Mouse (Mus musculus): ENCODE data around the gene Pou2f1.

Pou2f1 gene

GRCm38 (mm10) chr1:165882146-165882900 lies 120.2 kb downstream of the Pou2f1 start:
- in situ Hi-C loops (cut with MboI; ENCODE audit: low sequenced_read_pairs), result no loop called here

- in situ Hi-C loops (cut with MboI; ENCODE audit: low sequenced_read_pairs), result no loop called here
These were observed 123.7 kb downstream of the Pou2f1 start for GRCm38 (mm10) chr1:165878751-165879150.

GRCm38 (mm10) chr1:165875520-165876284 lies 126.8 kb downstream of the Pou2f1 start:
- in situ Hi-C loops (cut with MboI; ENCODE audit: low sequenced_read_pairs), result no loop called here

- in situ Hi-C loops (cut with MboI; ENCODE audit: low sequenced_read_pairs), result no loop called here
These were observed 127.8 kb downstream of the Pou2f1 start for GRCm38 (mm10) chr1:165874645-165875044.

- in situ Hi-C loops (cut with MboI; ENCODE audit: low sequenced_read_pairs), result no loop called here
These were observed 133.8 kb downstream of the Pou2f1 start for GRCm38 (mm10) chr1:165868659-165869058.

GRCm38 (mm10) chr1:165866630-165867280 lies 135.7 kb downstream of the Pou2f1 start:
- in situ Hi-C loops (cut with MboI; ENCODE audit: low sequenced_read_pairs), result no loop called here

- in situ Hi-C loops (cut with MboI; ENCODE audit: low sequenced_read_pairs), result no loop called here
These were observed 137.3 kb downstream of the Pou2f1 start for GRCm38 (mm10) chr1:165864864-165865795.

GRCm38 (mm10) chr1:165862059-165862458 lies 140.4 kb downstream of the Pou2f1 start:
- in situ Hi-C loops (cut with MboI; ENCODE audit: low sequenced_read_pairs), result no loop called here

- in situ Hi-C loops (cut with MboI; ENCODE audit: low sequenced_read_pairs), result no loop called here
These were observed 141.3 kb downstream of the Pou2f1 start for GRCm38 (mm10) chr1:165861235-165861609.

GRCm38 (mm10) chr1:165860373-165861234 lies 141.9 kb downstream of the Pou2f1 start:
- in situ Hi-C loops (cut with MboI; ENCODE audit: low sequenced_read_pairs), result no loop called here

- in situ Hi-C loops (cut with MboI; ENCODE audit: low sequenced_read_pairs), result loop anchor here (10.0 kb wide), 1 partner anchor 296 kb away; no protein-coding TSS in a partner anchor
These were observed 144.1 kb downstream of the Pou2f1 start for GRCm38 (mm10) chr1:165858356-165858755.

GRCm38 (mm10) chr1:165857279-165857678 lies 145.2 kb downstream of the Pou2f1 start:
- in situ Hi-C loops (cut with MboI; ENCODE audit: low sequenced_read_pairs), result loop anchor here (10.0 kb wide), 1 partner anchor 298 kb away; no protein-coding TSS in a partner anchor

GRCm38 (mm10) chr1:165855759-165856545 lies 146.5 kb downstream of the Pou2f1 start:
- in situ Hi-C loops (cut with MboI; ENCODE audit: low sequenced_read_pairs), result loop anchor here (10.0 kb wide), 1 partner anchor 299 kb away; no protein-coding TSS in a partner anchor

- in situ Hi-C loops (cut with MboI; ENCODE audit: low sequenced_read_pairs), result loop anchor here (10.0 kb wide), 1 partner anchor 301 kb away; no protein-coding TSS in a partner anchor
These were observed 148.6 kb downstream of the Pou2f1 start for GRCm38 (mm10) chr1:165853729-165854420.

GRCm38 (mm10) chr1:165853131-165853721 lies 149.3 kb downstream of the Pou2f1 start:
- in situ Hi-C loops (cut with MboI; ENCODE audit: low sequenced_read_pairs), result loop anchor here (10.0 kb wide), 1 partner anchor 302 kb away; no protein-coding TSS in a partner anchor

GRCm38 (mm10) chr1:165852131-165852530 lies 150.3 kb downstream of the Pou2f1 start:
- in situ Hi-C loops (cut with MboI; ENCODE audit: low sequenced_read_pairs), result loop anchor here (10.0 kb wide), 1 partner anchor 303 kb away; no protein-coding TSS in a partner anchor
